Mouse (Mus musculus): ENCODE measurements around the gene Olfr140.

Olfr140 gene

DNA sequence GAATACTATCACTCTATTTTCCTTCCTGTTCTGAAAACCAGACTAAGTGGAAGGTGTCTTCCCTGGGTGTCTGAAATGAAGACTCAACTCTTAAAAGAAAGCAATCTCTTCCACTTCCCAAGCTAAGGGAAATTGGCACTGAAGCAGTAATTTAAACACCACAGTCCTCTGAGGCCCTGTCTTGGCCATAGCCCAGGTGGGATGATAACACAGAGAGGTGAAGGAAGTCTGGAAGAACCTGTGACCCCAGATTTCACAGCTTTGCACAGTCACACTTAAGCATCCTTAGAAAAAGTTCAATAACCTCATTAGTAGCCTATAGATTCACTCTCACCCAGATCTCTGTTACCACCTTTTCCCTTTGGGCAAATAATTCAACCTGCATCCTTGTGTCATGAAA lies at the start of gene Olfr140:
Gene Olfr140, minus strand, starts transcription at position 101 of the 400 bp plus-strand sequence.
- in situ Hi-C loops (cut with MboI, MseI), result no loop called here

- in situ Hi-C loops (cut with MboI, MseI), result no loop called here
These were observed 6.7 kb upstream of the Olfr140 start for GRCm38 (mm10) chr2:90070065-90070464.

DNA sequence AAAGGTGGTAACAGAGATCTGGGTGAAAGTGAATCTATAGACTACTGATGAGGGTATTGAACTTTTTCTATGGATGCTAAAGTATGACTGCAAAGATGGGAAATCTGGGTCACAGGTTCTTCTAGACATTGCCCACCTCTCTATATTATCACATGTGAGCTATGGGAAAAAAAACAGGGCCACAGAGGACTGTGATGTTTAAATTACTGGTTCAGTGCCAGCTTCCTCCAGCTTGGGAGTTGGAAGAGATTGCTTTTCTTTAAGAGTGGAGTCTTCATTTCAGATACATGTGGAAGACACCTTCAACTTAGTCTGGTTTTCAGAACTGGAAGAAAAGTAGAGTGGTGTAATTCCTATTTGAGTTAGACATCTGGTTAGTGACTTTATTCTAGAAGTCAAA lies 28.4 kb downstream of the Olfr140 start, which contains the start of gene Olfr1265:
Gene Olfr1265, plus strand, starts transcription at position 301 of the 400 bp plus-strand sequence.
- in situ Hi-C loops (cut with MboI, MseI), result no loop called here

DNA sequence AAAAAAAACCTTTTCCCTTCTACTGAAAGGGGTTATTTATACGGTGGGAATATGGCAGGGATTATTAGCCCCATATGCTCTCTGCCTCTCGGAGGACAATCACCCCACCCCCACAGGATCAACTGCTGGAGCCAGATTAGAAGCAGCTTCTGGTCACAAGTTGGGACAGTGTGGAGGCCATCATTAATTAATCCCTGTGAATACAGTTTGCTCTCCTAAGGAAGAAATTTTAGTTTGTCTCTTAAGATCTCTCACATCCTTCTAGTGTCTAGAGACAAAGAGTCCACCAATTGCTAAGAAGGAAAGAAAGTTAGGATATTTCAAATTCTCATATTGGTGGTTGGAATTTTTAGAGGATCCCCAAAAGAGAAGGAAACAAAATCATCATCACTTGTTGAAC lies 37.9 kb downstream of the Olfr140 start, which contains the start of gene Olfr1264:
Gene Olfr1264, minus strand, starts transcription at position 101 of the 400 bp plus-strand sequence.
- in situ Hi-C loops (cut with MboI, MseI), result no loop called here

DNA sequence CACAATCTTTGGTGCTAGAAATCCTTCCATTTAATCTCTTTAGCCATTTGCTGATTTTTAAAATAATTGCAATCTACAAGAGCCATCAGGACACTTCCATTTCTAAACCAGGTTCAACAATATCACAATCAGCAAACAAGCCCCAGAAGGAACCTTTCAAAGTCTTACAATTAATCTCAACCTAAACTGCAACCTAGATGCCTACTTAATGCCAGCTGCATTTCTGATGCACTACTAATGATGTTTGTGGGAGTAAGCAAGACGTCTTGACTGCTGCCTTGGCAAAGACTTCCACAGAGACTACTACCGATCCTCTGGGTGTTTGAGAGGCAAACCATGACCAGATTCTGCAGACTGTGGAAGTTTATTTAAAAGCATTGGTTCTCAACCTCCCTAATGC lies 51.6 kb downstream of the Olfr140 start, which contains the start of gene Olfr1263:
Gene Olfr1263, plus strand, starts transcription at position 301 of the 400 bp plus-strand sequence.
- in situ Hi-C loops (cut with MboI, MseI), result no loop called here

GRCm38 (mm10) chr2:89999845-90000244 lies 63.5 kb downstream of the Olfr140 start, which contains the start of gene Olfr1262:
Olfr1262 (plus strand) TSS chr2:90000145.
- in situ Hi-C loops (cut with MboI, MseI), result no loop called here

Data from T-helper 2 cell (primary cell).